Mouse (Mus musculus): Measurements from ENCODE around the gene Eif2b2. TPM values are rescaled to one million over a fixed set of nuclear protein-coding genes. Genes with fewer than 3 reads are reported as not detected.

Gene Eif2b2
- polyA plus RNA-seq, 1 experiment from 2014 or later = 66.8 TPM

GRCm38 (mm10) chr12:85181475-85182344 is 37.6 kb upstream of the Eif2b2 start:
- Histone ChIP-seq H3K27me3 (replicated peaks) (no peaks in the 10 kb centered on the region; the same call in 1 of the 2 replicates), H3K36me3 (no peaks in the 10 kb centered on the region), H3K4me3 (replicated peaks) (no peak overlapping the region), H3K9me3 (no peaks in the 10 kb centered on the region), H3K4me1 (replicated peaks) (peaks cover 30% of the 10 kb centered on the region), H3K9ac (no peak overlapping the region), H3K4me2 (replicated peaks) (no peak overlapping the region; the same call in 1 of the 2 replicates), H3K27ac (0 out of 2 replicates have a peak overlapping the region, but pooled peaks have one; percentile 6)
- WGBS = 20% methylated on average over 17 of the region's 17 CpGs
- no peak for ATAC-seq

GRCm38 (mm10) chr12:85182345-85182643 is 37.0 kb upstream of the Eif2b2 start:
- Histone ChIP-seq H3K36me3 (no peaks in the 10 kb centered on the region), H3K27ac (no peak overlapping the region), H3K4me1 (replicated peaks) (peaks cover 26% of the 10 kb centered on the region), H3K27me3 (replicated peaks) (no peaks in the 10 kb centered on the region; the same call in 1 of the 2 replicates), H3K9ac (no peak overlapping the region), H3K9me3 (no peaks in the 10 kb centered on the region), H3K4me3 (replicated peaks) (no peak overlapping the region), H3K4me2 (replicated peaks) (no peak overlapping the region)
- no peak for ATAC-seq
- WGBS = 26% methylated on average over 8 of the region's 8 CpGs

GRCm38 (mm10) chr12:85182898-85183297 is 36.4 kb upstream of the Eif2b2 start:
- H3K9me3 ChIP-seq = no peaks in the 10 kb centered on the region
- 74% methylated on average over 5 of the region's 5 CpGs for WGBS
- ATAC-seq = no peak
- no peak overlapping the region for H3K4me2 ChIP-seq (replicated peaks)
- no peak overlapping the region for H3K27ac ChIP-seq
- no peak overlapping the region for H3K9ac ChIP-seq
- H3K36me3 ChIP-seq = no peaks in the 10 kb centered on the region
- peaks cover 21% of the 10 kb centered on the region for H3K4me1 ChIP-seq (replicated peaks)
- no peaks in the 10 kb centered on the region; the same call in 1 of the 2 replicates for H3K27me3 ChIP-seq (replicated peaks)
- no peak overlapping the region for H3K4me3 ChIP-seq (replicated peaks)

DNA sequence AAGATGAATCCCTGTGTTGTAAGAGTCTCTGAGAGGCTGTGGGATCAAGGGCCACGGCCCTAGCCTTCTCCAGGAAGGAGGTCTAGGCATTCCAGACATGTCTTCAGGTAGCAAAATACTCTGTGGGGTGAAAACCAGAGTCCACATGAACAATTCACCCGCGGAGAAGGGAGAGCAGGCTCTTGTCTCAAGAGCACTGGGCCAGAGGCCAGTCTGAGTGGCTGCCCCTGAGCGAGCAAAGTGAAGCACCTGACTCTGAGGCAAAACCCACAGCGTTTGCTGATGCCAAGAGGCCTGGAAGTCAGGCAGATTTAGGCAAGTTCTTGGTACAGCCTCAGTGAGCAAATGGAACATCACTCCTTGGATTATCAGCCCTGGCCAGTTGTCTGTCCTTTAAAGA is 35.2 kb upstream of the Eif2b2 start:
- H3K4me1 ChIP-seq (replicated peaks) = peaks cover 21% of the 10 kb centered on the region
- no peaks in the 10 kb centered on the region for H3K36me3 ChIP-seq
- ATAC-seq = no peak
- no peak overlapping the region for H3K4me3 ChIP-seq (replicated peaks)
- WGBS = 67% methylated on average over 5 of the region's 5 CpGs
- H3K27ac ChIP-seq = no peak overlapping the region
- no peaks in the 10 kb centered on the region; the same call in 1 of the 2 replicates for H3K27me3 ChIP-seq (replicated peaks)
- no peak overlapping the region for H3K9ac ChIP-seq
- H3K4me2 ChIP-seq (replicated peaks) = no peak overlapping the region
- H3K9me3 ChIP-seq = no peaks in the 10 kb centered on the region

DNA sequence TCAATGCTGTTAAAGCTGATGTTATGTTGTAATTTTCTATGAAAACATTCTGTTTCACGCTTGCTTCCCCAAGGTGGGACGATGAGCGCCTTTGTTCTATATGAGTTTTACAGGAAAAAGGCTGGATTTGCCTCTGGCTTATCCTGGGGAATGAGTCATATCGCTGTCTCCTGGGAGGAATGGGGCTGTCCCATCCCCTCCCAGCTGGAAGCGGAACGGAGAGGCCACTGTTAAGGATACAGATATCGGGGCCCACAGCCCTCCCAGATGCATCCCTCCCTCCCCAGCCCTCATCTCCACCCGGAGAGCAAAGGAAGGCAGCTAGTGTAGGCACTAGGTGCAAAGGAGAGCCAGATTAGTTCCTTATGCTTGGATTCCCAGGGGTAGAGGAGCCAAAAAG is 33.5 kb upstream of the Eif2b2 start:
- Histone ChIP-seq H3K27ac (peak overlapping the region; percentile 38), H3K9me3 (no peaks in the 10 kb centered on the region), H3K4me3 (replicated peaks) (no peak overlapping the region), H3K4me2 (replicated peaks) (no peak overlapping the region), H3K4me1 (replicated peaks) (peaks cover 21% of the 10 kb centered on the region), H3K27me3 (replicated peaks) (no peaks in the 10 kb centered on the region), H3K9ac (no peak overlapping the region), H3K36me3 (no peaks in the 10 kb centered on the region)
- ATAC-seq = peak; percentile 74
- 41% methylated on average over 8 of the region's 8 CpGs for WGBS

- no peaks in the 10 kb centered on the region for H3K9me3 ChIP-seq
- ATAC-seq = 0 out of 2 replicates have a peak, but pooled peaks have one; percentile 44
- H3K36me3 ChIP-seq = no peaks in the 10 kb centered on the region
- peaks cover 20% of the 10 kb centered on the region for H3K4me1 ChIP-seq (replicated peaks)
- no peak overlapping the region for H3K4me2 ChIP-seq (replicated peaks)
- peak overlapping the region; percentile 38 for H3K27ac ChIP-seq
- no peak overlapping the region for H3K4me3 ChIP-seq (replicated peaks)
- WGBS = 59% methylated on average over 7 of the region's 7 CpGs
- no peak overlapping the region for H3K9ac ChIP-seq
- no peaks in the 10 kb centered on the region for H3K27me3 ChIP-seq (replicated peaks)
These were observed 32.9 kb upstream of the Eif2b2 start for GRCm38 (mm10) chr12:85186361-85186760.

DNA sequence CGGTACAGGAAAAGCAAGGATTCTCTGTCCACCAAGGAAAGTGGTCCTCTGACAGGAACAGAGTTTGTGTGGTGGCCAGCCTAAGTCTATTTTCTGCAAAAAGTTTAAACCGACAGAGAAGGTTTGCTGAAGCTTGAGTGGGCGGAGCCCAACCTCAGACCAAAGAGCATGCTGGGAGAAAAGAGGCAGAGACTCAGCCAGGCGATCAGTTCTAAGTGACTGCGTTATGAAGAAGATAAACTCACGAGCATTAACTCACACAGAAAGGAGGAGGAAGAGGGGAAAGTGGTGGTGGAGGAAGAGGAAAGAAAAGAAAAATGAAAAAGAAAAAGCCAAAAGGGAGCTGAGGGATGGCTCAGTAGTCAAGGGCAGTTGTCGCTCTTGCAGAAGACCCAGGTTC is 29.0 kb upstream of the Eif2b2 start:
- no peak for ATAC-seq
- Histone ChIP-seq H3K4me1 (replicated peaks) (peaks cover 34% of the 10 kb centered on the region), H3K36me3 (no peaks in the 10 kb centered on the region), H3K4me2 (replicated peaks) (no peak overlapping the region), H3K27ac (no peak overlapping the region), H3K9me3 (no peaks in the 10 kb centered on the region), H3K4me3 (replicated peaks) (no peak overlapping the region), H3K9ac (no peak overlapping the region), H3K27me3 (replicated peaks) (no peaks in the 10 kb centered on the region)
- 73% methylated on average over 7 of the region's 7 CpGs for whole genome bisulfite sequencing

- 21% methylated on average over 19 of the region's 19 CpGs for WGBS
- Histone ChIP-seq H3K36me3 (no peaks in the 10 kb centered on the region), H3K4me2 (replicated peaks) (peak overlapping the region; percentile 28), H3K9ac (no peak overlapping the region), H3K27ac (no peak overlapping the region), H3K4me3 (replicated peaks) (no peak overlapping the region), H3K4me1 (replicated peaks) (peaks cover 49% of the 10 kb centered on the region), H3K27me3 (replicated peaks) (no peaks in the 10 kb centered on the region), H3K9me3 (no peaks in the 10 kb centered on the region)
- peak; percentile 58 for ATAC-seq
These were observed 26.7 kb upstream of the Eif2b2 start for GRCm38 (mm10) chr12:85192461-85193108.

GRCm38 (mm10) chr12:85193146-85193545 is 26.1 kb upstream of the Eif2b2 start:
- WGBS = 86% methylated on average over 10 of the region's 10 CpGs
- Histone ChIP-seq H3K9me3 (no peaks in the 10 kb centered on the region), H3K36me3 (no peaks in the 10 kb centered on the region), H3K4me2 (replicated peaks) (peak overlapping the region; percentile 28; the same call in 1 of the 2 replicates), H3K4me1 (replicated peaks) (peaks cover 54% of the 10 kb centered on the region), H3K4me3 (replicated peaks) (no peak overlapping the region), H3K27me3 (replicated peaks) (no peaks in the 10 kb centered on the region), H3K27ac (no peak overlapping the region), H3K9ac (no peak overlapping the region)
- ATAC-seq = no peak

DNA sequence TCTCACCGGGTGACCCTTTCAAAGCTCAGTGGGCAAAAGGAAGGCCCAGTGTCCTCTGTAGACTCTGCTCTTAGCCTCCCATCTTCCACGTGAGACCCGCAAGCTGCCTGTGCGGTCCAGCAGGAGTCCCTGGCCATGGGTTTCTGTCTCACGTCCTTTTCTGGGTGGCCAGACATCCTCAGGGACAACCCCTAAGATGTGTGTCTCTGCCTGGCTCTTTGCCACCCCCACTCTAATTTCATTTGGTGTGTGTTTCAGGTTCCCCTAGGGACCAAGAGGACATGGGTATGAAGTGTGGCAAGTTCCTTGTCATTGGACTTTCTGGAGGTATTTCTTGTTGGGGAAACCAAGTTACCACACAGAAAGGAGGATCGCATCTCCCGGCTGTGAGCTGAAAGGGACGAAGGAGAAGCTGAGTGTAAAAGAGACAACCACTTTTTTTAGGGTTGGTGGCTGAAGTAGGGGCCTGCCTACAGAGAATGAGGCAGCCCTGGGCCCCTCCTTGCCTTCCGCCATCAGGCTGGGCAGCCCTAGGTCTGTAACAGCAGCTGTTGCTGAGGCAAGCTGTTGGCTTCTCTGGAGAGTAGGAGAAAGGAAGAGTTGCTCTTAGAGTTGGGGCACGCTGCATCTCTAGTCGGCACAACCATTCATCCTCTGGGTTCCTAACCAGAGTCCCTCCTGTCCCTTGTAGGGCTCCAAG is 25.2 kb upstream of the Eif2b2 start:
- ATAC-seq = peak; percentile 16

DNA sequence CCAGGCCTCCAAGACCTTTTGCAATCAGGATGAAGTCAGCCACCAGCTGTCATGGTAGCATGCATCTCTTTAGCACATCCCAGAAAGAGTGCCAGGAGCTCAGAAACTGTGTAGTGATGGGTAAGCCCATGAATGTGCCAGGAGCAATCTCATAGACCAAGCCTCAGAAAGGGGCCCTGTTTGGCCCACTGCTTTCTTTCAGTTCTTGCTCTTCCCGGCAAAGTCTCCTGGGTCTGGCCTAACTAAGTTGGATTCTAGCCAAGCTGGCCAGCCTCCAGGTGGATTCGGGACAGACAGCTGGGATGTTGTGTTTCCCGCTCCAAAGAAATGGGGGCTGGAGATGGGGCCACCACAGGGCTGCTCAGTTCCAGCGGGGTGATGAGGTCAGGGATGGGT is 24.7 kb upstream of the Eif2b2 start:
- peak overlapping the region; percentile 76 for H3K27ac ChIP-seq
- peak; percentile 69 for ATAC-seq
- no peaks in the 10 kb centered on the region for H3K9me3 ChIP-seq
- 21% methylated on average over 4 of the region's 4 CpGs for WGBS
- peaks cover 54% of the 10 kb centered on the region for H3K4me1 ChIP-seq (replicated peaks)
- no peak overlapping the region for H3K4me3 ChIP-seq (replicated peaks)
- no peaks in the 10 kb centered on the region for H3K27me3 ChIP-seq (replicated peaks)
- no peaks in the 10 kb centered on the region for H3K36me3 ChIP-seq
- no peak overlapping the region for H3K9ac ChIP-seq
- no peak overlapping the region for H3K4me2 ChIP-seq (replicated peaks)

More for the DNA sequence above, 25.2 kb upstream of the Eif2b2 start:
- no peaks in the 10 kb centered on the region for H3K27me3 ChIP-seq (replicated peaks)
- 83% methylated on average over 11 of the region's 11 CpGs for WGBS
- H3K4me2 ChIP-seq (replicated peaks) = no peak overlapping the region
- H3K9ac ChIP-seq = no peak overlapping the region
- H3K4me3 ChIP-seq (replicated peaks) = no peak overlapping the region
- H3K36me3 ChIP-seq = no peaks in the 10 kb centered on the region
- peaks cover 54% of the 10 kb centered on the region for H3K4me1 ChIP-seq (replicated peaks)
- peak overlapping the region; percentile 76 for H3K27ac ChIP-seq
- no peaks in the 10 kb centered on the region for H3K9me3 ChIP-seq

DNA sequence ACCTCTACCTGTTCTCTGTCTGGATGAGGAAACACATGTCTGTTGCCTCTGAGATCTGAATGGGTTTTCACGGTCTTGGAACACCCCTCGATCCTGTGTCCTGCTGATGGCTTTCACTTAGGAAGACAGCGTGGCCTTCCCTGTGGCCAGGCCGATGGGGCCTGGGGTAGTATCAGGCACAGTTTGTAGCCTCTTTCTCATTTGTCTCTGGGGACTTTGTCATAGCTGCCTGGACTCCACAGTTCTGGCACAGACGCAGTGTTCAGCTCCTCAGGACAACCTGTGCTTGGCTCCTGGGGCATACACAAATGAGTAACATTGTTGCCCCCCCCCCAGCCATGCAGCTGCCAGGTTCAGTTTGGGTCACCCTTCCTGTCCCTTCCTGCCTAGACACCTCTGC is 24.2 kb upstream of the Eif2b2 start:
- WGBS = 56% methylated on average over 5 of the region's 5 CpGs
- Histone ChIP-seq H3K4me2 (replicated peaks) (no peak overlapping the region), H3K4me3 (replicated peaks) (no peak overlapping the region), H3K27me3 (replicated peaks) (no peaks in the 10 kb centered on the region), H3K36me3 (no peaks in the 10 kb centered on the region), H3K9ac (no peak overlapping the region), H3K27ac (peak overlapping the region; percentile 36; the same call in 1 of the 2 replicates), H3K9me3 (no peaks in the 10 kb centered on the region), H3K4me1 (replicated peaks) (peaks cover 54% of the 10 kb centered on the region)
- no peak for ATAC-seq

Measured in intestine, embryonic 15.5 days (tissue).